Mouse (Mus musculus) embryonic facial prominence, embryonic 14.5 days (tissue): ENCODE data around the gene Poc1b. TPM values are rescaled to one million over a fixed set of nuclear protein-coding genes. Genes with fewer than 3 reads are reported as not detected.

Source experiments
- ATAC-seq: fragments of 200-750 bp; cut with Nextera tagmentation; 2 replicates; pipeline ENCODE4 v1.8.0; 2017; ENCODE audit warnings: low read depth, moderate number of reproducible peaks, moderate TSS enrichment
- DNase-seq: peaks from one replicate; pipeline ENCODE4 v3.0.0-alpha.2; 2015; ENCODE audit warnings: low spot score
- H3K27ac ChIP-seq: fragments of 300-500 bp; sonication (generic); replicated peaks from 2 replicates; pipeline ENCODE4 v1.5.1; 2014; ENCODE audit warnings: low read depth, mild to moderate bottlenecking, low read length, moderate library complexity
- H3K27me3 ChIP-seq: fragments of 300-500 bp; sonication (generic); replicated peaks from 2 replicates; pipeline ENCODE4 v1.6.1; 2014; ENCODE audit warnings: low read length; ENCODE audit not compliant: control insufficient read depth, insufficient read depth
- H3K36me3 ChIP-seq: fragments of 300-500 bp; sonication (generic); 2 replicates; pipeline ENCODE4 v1.6.1; 2014; ENCODE audit warnings: low read length, mixed read lengths; ENCODE audit not compliant: control insufficient read depth, insufficient read depth
- H3K4me1 ChIP-seq: fragments of 300-500 bp; sonication (generic); 2 replicates; pipeline ENCODE4 v1.6.1; 2014; ENCODE audit warnings: antibody characterized with exemption, low read length; ENCODE audit not compliant: control insufficient read depth, insufficient read depth
- H3K4me2 ChIP-seq: fragments of 300-500 bp; sonication (generic); 2 replicates; pipeline ENCODE4 v1.6.1; 2014; ENCODE audit warnings: low read depth, mild to moderate bottlenecking, low read length, moderate library complexity, mixed read lengths
- H3K4me3 ChIP-seq: fragments of 300-500 bp; sonication (generic); 2 replicates; pipeline ENCODE4 v1.5.1; 2014; ENCODE audit warnings: low read depth, mild to moderate bottlenecking, low read length
- H3K9ac ChIP-seq: fragments of 300-500 bp; sonication (generic); 2 replicates; pipeline ENCODE4 v1.6.1; 2014; ENCODE audit warnings: low read depth, mild to moderate bottlenecking, low read length, moderate library complexity, mixed read lengths
- H3K9me3 ChIP-seq: fragments of 300-500 bp; sonication (generic); 2 replicates; pipeline ENCODE4 v1.6.1; 2016; ENCODE audit warnings: low read length; ENCODE audit not compliant: control insufficient read depth
- WGBS: fragments of 180-500 bp; shearing (Covaris S2); extraction: QIAGEN DNeasy Blood & Tissue Kit; methylation state at CpG from one replicate; pipeline ENCODE4 v1.1.7; 2014; 5-methylcytosine and 5-hydroxymethylcytosine counted together
- polyA plus RNA-seq: library from polyadenylated mRNA; unstranded; fragments of >200 nt; fragmentation: Nextera tagmentation; extraction: Ambion mirVana; gene quantifications from 2 replicates; pipeline ENCODE4 v1.2.1, GENCODE M21; 2014

The Poc1b gene
- polyA plus RNA-seq, 1 experiment from 2014 or later, result 18.9 TPM

DNA sequence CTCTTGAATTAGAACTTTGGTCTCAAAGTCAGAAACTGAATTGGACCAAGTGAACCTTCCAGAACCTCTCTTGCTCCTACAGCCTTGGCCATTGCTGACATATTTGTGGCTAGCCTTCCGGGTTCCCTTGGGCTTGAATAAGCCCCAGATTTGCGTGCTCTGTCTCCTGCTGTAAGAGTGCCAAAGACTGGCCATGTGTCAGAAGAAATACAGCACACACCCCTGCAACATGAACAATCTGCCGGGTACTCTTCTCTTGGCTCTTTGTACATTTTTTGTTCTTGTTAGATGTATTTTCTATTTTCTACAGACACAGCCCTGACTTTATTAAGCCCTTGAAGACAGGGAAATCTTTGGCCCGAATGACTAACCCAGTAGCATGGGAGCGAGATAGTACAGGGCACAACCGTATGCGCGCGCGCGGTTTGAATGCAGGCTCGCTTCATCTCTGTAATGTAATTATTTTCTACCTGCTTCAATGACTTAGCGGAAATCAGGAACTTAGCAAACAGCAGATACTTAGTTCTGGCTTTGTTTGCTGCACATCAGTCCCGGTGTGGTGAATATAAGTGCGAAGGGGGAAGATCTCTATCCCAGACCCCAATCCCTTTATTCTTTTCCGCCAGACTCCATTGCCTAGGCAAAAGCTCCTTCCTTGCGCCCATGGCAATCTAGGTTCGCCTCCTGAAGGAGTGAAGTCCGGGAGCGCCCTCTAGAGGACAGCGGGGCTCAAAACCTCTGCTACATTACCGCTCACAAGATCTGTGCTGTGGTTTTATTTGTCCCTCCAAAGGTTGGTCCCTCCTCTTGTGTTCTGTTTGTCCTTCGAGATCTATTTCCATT lies 22.2 kb upstream of the Poc1b start:
- no peaks in the 10 kb centered on the region for H3K4me1 ChIP-seq
- no peaks in the 10 kb centered on the region for H3K9me3 ChIP-seq
- no peak overlapping the region for H3K4me3 ChIP-seq
- WGBS, result 47% methylated on average over 23 of the region's 23 CpGs
- H3K36me3 ChIP-seq, result no peaks in the 10 kb centered on the region
- no peaks in the 10 kb centered on the region; the same call in 1 of the 2 replicates for H3K27me3 ChIP-seq
- H3K9ac ChIP-seq, result no peak overlapping the region
- ATAC-seq (peak; percentile 63; the same call in 1 of the 2 replicates), DNase-seq (peak; percentile 93)
- no peak overlapping the region for H3K27ac ChIP-seq
- H3K4me2 ChIP-seq, result peak overlapping the region; percentile 32

DNA sequence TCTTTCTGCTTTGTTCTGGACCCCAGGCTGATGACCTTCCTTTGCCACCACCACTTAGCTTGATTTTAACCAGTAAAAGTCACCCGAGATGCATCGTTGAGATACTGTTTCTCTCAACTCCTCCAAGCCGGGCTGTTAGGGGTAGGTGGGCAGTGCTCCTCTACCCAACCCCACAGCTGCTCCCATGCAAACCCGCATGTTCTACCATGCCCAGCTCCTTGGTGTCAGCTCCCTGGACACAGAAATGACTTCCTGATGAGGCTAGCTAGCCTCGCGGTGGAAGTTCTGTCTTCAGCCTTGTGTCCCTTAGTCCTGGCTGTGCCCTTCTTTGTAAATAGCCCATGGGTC lies 21.6 kb upstream of the Poc1b start:
- Histone ChIP-seq H3K4me2 (peak overlapping the region; percentile 15; the same call in 1 of the 2 replicates), H3K9ac (no peak overlapping the region), H3K36me3 (no peaks in the 10 kb centered on the region), H3K4me3 (no peak overlapping the region), H3K27ac (no peak overlapping the region), H3K27me3 (no peaks in the 10 kb centered on the region; the same call in 1 of the 2 replicates), H3K4me1 (no peaks in the 10 kb centered on the region), H3K9me3 (no peaks in the 10 kb centered on the region)
- DNase-seq (no peak), ATAC-seq (no peak)
- WGBS, result 58% methylated on average over 6 of the region's 6 CpGs

DNA sequence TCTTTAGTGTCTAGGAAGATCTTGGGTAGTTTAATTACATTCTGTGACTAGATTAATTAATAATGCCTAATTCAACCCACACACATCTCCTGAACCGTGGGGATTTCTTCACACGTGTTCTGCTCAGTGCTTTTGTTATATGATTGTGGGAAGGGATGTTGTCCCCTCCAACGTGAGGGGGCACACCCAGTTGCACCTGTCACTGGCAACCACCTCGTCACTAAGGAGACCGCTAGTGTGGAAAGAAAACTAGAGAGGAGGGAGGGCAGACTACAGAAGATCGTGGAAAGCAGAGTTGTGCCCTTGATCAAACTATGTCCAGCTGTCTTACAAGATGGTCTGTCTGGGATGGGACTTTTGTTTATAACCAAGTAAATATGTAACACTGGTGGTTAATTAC lies 20.8 kb upstream of the Poc1b start:
- H3K9ac ChIP-seq, result no peak overlapping the region
- no peak overlapping the region for H3K4me2 ChIP-seq
- ATAC-seq (no peak), DNase-seq (no peak)
- H3K27me3 ChIP-seq, result no peaks in the 10 kb centered on the region; the same call in 1 of the 2 replicates
- no peak overlapping the region for H3K4me3 ChIP-seq
- H3K9me3 ChIP-seq, result no peaks in the 10 kb centered on the region
- no peaks in the 10 kb centered on the region for H3K4me1 ChIP-seq
- no peaks in the 10 kb centered on the region for H3K36me3 ChIP-seq
- no peak overlapping the region for H3K27ac ChIP-seq
- 66% methylated on average over 6 of the region's 6 CpGs for WGBS

DNA sequence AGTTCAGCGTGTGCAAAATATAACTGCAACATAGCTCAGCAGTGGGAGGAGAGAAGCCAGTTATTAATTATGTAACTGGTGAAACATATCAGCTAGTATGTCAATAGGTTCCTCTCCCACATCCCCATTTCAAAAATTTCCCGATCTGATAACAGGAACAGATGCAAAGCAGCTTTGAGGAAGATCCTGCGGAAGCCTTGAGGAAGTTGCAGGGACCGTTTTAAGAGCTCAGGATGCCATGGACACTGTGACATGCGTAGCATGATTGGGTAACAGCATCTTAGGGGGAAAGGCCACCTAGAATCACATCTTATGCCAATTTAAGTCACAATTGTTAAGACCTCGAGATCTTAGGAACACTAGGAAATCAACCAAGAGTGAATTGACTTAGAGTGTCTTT lies 16.9 kb upstream of the Poc1b start:
- no peaks in the 10 kb centered on the region for H3K9me3 ChIP-seq
- no peaks in the 10 kb centered on the region; the same call in 1 of the 2 replicates for H3K27me3 ChIP-seq
- H3K36me3 ChIP-seq, result no peaks in the 10 kb centered on the region

DNA sequence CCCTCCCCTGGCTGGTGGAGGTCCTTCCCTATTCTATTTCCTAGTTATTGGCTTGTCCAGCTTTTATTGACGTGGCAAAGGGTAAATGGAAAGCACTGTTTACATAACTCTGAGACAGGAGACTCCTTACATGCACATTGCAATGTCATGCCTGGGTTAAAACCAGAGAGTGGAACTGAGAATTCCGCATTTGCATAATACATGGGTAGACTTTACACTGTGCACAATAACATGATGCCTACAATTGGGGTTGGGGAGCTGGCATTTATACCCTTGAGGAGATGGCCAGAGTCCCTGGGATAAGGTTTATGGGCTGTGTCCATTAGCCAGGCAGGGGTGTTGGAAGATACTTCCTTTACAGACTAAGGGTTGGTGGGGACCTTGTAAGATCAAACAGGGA lies 13.5 kb upstream of the Poc1b start:
- no peak overlapping the region for H3K9ac ChIP-seq
- H3K36me3 ChIP-seq, result no peaks in the 10 kb centered on the region
- no peaks in the 10 kb centered on the region for H3K4me1 ChIP-seq
- H3K4me3 ChIP-seq, result no peak overlapping the region
- H3K4me2 ChIP-seq, result no peak overlapping the region
- H3K9me3 ChIP-seq, result no peaks in the 10 kb centered on the region
- DNase-seq, result no peak
- WGBS, result 72% methylated on average over 2 of the region's 2 CpGs
- ATAC-seq, result no peak
- no peak overlapping the region for H3K27ac ChIP-seq
- H3K27me3 ChIP-seq, result no peaks in the 10 kb centered on the region

More for the DNA sequence above, 16.9 kb upstream of the Poc1b start:
- Histone ChIP-seq H3K4me1 (no peaks in the 10 kb centered on the region), H3K27ac (no peak overlapping the region), H3K9ac (no peak overlapping the region), H3K4me3 (no peak overlapping the region), H3K4me2 (no peak overlapping the region)
- no peak for ATAC-seq
- DNase-seq, result no peak
- WGBS, result 77% methylated on average over 6 of the region's 6 CpGs

DNA sequence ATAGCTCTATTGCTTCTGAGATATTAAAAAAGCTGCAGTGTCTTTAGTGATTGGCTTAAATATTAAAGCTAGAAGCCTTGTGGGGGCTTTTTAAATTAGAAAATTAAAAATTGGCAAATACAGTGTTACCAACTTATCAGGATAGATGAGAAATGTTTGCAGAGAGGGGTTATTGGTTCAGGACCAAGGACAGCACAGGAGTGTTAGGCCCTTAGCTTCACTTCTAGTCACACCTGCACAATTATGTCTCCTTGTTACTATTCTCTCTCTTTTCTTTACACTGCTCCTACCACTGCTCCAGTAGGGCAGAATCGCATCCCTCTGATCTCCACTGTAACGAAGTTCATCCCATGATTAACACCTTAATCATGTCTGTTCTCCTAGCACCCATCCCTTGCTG lies 11.7 kb upstream of the Poc1b start:
- Histone ChIP-seq H3K27ac (no peak overlapping the region), H3K9me3 (no peaks in the 10 kb centered on the region), H3K9ac (no peak overlapping the region), H3K27me3 (no peaks in the 10 kb centered on the region), H3K4me3 (no peak overlapping the region), H3K4me2 (no peak overlapping the region), H3K36me3 (no peaks in the 10 kb centered on the region), H3K4me1 (no peaks in the 10 kb centered on the region)
- ATAC-seq (no peak), DNase-seq (peak; percentile 33)
- 69% methylated on average over 2 of the region's 2 CpGs for WGBS

DNA sequence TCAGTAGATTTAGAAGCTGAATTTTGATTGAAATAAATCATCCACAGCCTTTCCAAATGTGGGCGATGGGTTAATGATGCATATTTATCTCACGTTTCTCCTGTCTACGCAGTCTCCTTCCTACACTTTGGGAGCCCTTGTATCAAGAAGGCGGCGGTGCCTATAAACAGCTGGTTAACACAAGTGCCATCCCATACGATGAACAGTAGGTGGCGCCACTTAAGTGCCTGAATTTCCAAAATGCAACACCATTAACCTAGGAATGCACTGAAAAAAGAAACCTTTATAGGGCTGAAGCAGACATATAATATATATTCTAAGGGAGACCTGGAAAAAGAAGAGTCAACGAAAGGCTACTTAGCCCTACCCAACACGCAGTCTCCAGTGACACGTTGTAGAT lies 9.5 kb upstream of the Poc1b start:
- no peak for ATAC-seq
- Histone ChIP-seq H3K27ac (no peak overlapping the region), H3K4me1 (no peaks in the 10 kb centered on the region), H3K9ac (no peak overlapping the region), H3K4me2 (no peak overlapping the region), H3K9me3 (no peaks in the 10 kb centered on the region), H3K36me3 (no peaks in the 10 kb centered on the region), H3K27me3 (no peaks in the 10 kb centered on the region), H3K4me3 (no peak overlapping the region)
- DNase-seq, result no peak
- 74% methylated on average over 10 of the region's 10 CpGs for WGBS

DNA sequence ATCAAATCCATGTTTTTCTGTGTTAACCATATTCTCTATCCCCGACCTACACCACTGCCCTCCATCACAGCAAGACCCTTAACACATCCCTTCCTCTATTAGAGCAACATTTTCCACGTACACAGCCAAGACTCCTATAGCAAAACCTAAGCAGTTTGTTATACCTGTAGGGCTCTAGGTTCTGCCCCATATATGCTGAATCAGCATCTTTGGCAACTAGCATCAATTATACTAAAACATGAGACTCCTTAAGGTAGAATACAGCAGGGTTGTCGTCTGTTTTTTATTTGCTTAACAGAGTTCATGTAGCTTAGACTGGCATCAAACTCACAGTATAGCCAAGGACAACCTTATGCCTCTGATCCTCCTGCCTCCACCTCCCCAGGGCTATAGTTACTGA lies 1.3 kb upstream of the Poc1b start:
- no peaks in the 10 kb centered on the region for H3K4me1 ChIP-seq
- DNase-seq, result no peak
- H3K27ac ChIP-seq, result no peak overlapping the region
- no peak overlapping the region for H3K9ac ChIP-seq
- H3K4me2 ChIP-seq, result peak overlapping the region; percentile 96; the same call in 1 of the 2 replicates
- ATAC-seq, result no peak
- H3K4me3 ChIP-seq, result no peak overlapping the region
- 73% methylated on average over 3 of the region's 3 CpGs for WGBS
- H3K36me3 ChIP-seq, result peaks cover 11% of the 10 kb centered on the region; the same call in 1 of the 2 replicates
- no peaks in the 10 kb centered on the region for H3K27me3 ChIP-seq
- H3K9me3 ChIP-seq, result peaks cover 9% of the 10 kb centered on the region; the same call in 1 of the 2 replicates

DNA sequence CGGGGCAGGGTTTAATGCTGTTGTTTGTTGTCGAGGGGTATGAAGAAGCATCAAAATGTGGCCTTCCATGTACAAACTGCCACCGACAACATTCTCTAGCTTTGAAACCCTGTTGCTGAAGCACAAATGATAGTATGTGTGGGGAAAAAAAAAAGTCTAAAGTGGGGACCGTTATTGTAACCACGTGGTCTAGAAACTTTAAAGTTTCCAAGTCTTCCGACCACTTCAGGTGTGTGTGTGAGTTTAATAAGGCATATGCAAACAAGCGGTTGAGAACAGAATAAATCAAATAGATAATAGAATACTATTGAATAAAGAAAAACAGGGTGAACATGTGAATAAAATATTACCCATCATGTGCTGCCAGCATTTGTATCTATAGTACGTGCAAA lies 529 bp upstream of the Poc1b start:
- no peaks in the 10 kb centered on the region for H3K27me3 ChIP-seq
- peak overlapping the region; percentile 84; the same call in 1 of the 2 replicates for H3K27ac ChIP-seq
- peaks cover 9% of the 10 kb centered on the region; the same call in 1 of the 2 replicates for H3K9me3 ChIP-seq
- WGBS, result 32% methylated on average over 8 of the region's 8 CpGs
- DNase-seq, result no peak
- H3K4me2 ChIP-seq, result peak overlapping the region; percentile 96
- H3K36me3 ChIP-seq, result peaks cover 15% of the 10 kb centered on the region; the same call in 1 of the 2 replicates
- H3K4me1 ChIP-seq, result no peaks in the 10 kb centered on the region
- peak overlapping the region; percentile 70 for H3K4me3 ChIP-seq
- peak overlapping the region; percentile 77 for H3K9ac ChIP-seq
- no peak for ATAC-seq
